Mouse (Mus musculus): ENCODE data around the gene Rasgrp1.

- TF ChIP-seq POLR2A (IDR thresholded peaks at IDR 0.05; ENCODE audit: borderline replicate concordance, extremely low read depth, insufficient read depth, insufficient read length, poor library complexity, severe bottlenecking) (no peak), CTCF (IDR thresholded peaks at IDR 0.05; ENCODE audit: borderline replicate concordance, extremely low read depth, insufficient read depth, insufficient read length) (no peak)
These were observed 85.2 kb downstream of the Rasgrp1 start for GRCm38 (mm10) chr2:117257617-117258016.

Measured in brain, embryonic 14.5 days (tissue).